Mouse (Mus musculus): ENCODE data around the gene Ppp1r3g. TPM values are rescaled to one million over a fixed set of nuclear protein-coding genes. Genes with fewer than 3 reads are reported as not detected.

The Ppp1r3g gene
- polyA plus RNA-seq, 1 experiment, result not detected

DNA sequence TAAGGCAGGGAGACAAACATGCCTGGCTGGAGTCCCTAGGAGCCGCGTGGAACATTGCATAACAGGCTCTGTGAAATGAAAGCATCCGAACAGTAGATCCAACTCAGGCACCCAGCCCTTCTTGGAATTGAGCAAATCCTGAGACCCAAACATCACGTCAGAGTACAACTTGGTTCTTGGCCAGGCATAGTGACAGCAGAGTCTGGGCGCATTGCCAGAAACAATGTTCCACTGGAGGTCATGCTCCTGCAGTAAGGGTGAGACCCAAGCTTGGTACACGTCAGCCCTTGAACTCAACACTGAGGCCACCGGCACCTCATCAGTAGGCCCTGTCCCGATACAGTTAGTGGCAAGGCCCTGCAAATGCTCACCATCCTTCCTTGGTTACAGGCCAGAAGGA is 35.4 kb downstream of the Ppp1r3g start:
- H3K4me3 ChIP-seq (ENCODE audit: insufficient read depth, low read length), result no peak overlapping the region
- H3K4me1 ChIP-seq (ENCODE audit: control insufficient read depth, insufficient read depth, low read length), result no peaks in the 10 kb centered on the region
- H3K27ac ChIP-seq (ENCODE audit: insufficient read depth, low read depth, low read length), result no peak overlapping the region
- no peak for TF ChIP-seq POLR2A (IDR thresholded peaks at IDR 0.05; ENCODE audit: borderline replicate concordance, low read depth, low read length)
- TF ChIP-seq CTCF (IDR thresholded peaks at IDR 0.05; ENCODE audit: low read depth, low read length), result no peak

DNA sequence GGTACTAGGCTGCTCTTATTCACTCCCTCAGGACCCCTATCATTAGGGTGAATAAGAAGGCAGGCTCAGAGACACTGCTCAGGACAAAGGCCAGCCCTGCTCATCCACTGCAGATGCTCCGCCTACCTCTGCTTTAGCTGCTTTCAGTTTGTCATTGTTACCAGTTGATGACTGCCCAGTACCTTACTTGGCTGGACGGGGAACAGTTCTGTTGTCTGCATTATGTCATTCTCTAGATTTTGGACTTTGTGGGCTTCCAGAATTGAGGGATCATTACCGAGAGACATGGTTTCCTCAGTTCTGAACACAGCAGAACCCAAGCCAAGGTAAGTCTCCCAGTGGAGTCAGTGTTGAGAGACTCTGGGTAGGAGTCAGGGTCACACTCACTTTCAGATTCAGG is 36.6 kb downstream of the Ppp1r3g start:
- Histone ChIP-seq H3K4me1 (ENCODE audit: control insufficient read depth, insufficient read depth, low read length) (no peaks in the 10 kb centered on the region), H3K4me3 (ENCODE audit: insufficient read depth, low read length) (no peak overlapping the region), H3K27ac (ENCODE audit: insufficient read depth, low read depth, low read length) (no peak overlapping the region)
- TF ChIP-seq POLR2A (IDR thresholded peaks at IDR 0.05; ENCODE audit: borderline replicate concordance, low read depth, low read length) (no peak), CTCF (IDR thresholded peaks at IDR 0.05; ENCODE audit: low read depth, low read length) (no peak)

DNA sequence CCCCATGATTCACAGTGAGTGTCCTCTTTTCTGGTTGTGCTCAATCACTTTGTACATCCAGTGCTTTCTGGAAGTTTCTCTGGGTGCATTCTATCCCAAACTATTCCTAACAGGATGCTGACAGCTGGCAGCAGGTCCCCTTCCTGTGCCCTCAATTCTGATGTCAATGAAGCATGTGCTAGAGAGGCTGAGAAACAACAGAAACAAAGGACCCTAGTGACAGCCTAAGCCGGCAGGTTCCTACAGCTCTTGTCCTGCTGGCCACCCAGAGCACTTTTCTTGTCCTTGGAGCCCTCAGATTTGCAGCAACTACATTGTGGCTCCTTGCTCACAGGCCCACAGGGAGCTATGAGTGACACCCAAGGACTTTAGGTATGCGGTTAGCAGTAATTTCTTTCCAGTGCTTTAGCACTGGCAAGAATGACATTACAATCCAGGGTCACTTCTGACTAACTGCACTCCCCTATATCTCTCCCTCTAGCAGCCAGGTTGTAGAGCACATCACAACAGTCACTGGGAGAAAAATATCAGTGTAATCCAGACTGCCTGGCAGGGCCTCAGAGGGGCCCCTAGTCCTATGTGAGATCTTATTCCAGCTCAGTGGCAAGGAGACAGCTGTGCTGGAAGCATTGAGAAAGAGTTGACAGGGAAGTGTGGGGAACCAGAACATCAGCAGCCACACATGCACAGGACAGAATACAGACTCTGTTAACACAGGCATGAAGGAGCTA is 37.2 kb downstream of the Ppp1r3g start:
- Histone ChIP-seq H3K4me1 (ENCODE audit: control insufficient read depth, insufficient read depth, low read length) (no peaks in the 10 kb centered on the region), H3K27ac (ENCODE audit: insufficient read depth, low read depth, low read length) (no peak overlapping the region), H3K4me3 (ENCODE audit: insufficient read depth, low read length) (no peak overlapping the region)
- TF ChIP-seq POLR2A (IDR thresholded peaks at IDR 0.05; ENCODE audit: borderline replicate concordance, low read depth, low read length), result no peak
- no peak for TF ChIP-seq CTCF (IDR thresholded peaks at IDR 0.05; ENCODE audit: low read depth, low read length)

GRCm38 (mm10) chr13:35997606-35998005 is 39.0 kb downstream of the Ppp1r3g start:
- Histone ChIP-seq H3K4me1 (ENCODE audit: control insufficient read depth, insufficient read depth, low read length) (no peaks in the 10 kb centered on the region), H3K4me3 (ENCODE audit: insufficient read depth, low read length) (no peak overlapping the region), H3K27ac (ENCODE audit: insufficient read depth, low read depth, low read length) (no peak overlapping the region)
- no peak for TF ChIP-seq CTCF (IDR thresholded peaks at IDR 0.05; ENCODE audit: low read depth, low read length)

DNA sequence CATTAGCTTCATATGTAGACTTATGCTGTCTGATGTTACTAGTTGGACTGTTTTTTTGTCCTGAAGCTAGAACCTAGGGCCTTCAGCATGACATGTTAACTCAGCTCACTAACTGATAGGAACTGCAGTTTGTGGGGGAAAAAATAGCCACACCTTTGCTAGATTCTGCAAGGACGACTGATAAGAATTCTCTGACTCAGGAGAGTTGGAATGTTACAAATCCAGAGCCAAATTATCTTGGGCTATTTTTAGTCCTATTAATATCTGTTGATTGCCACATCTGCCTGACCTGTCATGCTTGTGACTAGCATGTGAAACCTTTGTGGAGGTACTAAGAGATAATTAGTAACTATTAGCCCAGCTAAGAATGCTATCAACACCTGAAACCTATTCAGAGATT is 42.2 kb downstream of the Ppp1r3g start:
- no peak for TF ChIP-seq CTCF (IDR thresholded peaks at IDR 0.05; ENCODE audit: low read depth, low read length)
- TF ChIP-seq POLR2A (IDR thresholded peaks at IDR 0.05; ENCODE audit: borderline replicate concordance, low read depth, low read length), result no peak
- Histone ChIP-seq H3K4me3 (ENCODE audit: insufficient read depth, low read length) (no peak overlapping the region), H3K4me1 (ENCODE audit: control insufficient read depth, insufficient read depth, low read length) (no peaks in the 10 kb centered on the region), H3K27ac (ENCODE audit: insufficient read depth, low read depth, low read length) (no peak overlapping the region)

GRCm38 (mm10) chr13:36009981-36010380 is 51.3 kb downstream of the Ppp1r3g start:
- Histone ChIP-seq H3K27ac (ENCODE audit: insufficient read depth, low read depth, low read length) (no peak overlapping the region), H3K4me1 (ENCODE audit: control insufficient read depth, insufficient read depth, low read length) (no peaks in the 10 kb centered on the region), H3K4me3 (ENCODE audit: insufficient read depth, low read length) (no peak overlapping the region)
- TF ChIP-seq POLR2A (IDR thresholded peaks at IDR 0.05; ENCODE audit: borderline replicate concordance, low read depth, low read length) (no peak), CTCF (IDR thresholded peaks at IDR 0.05; ENCODE audit: low read depth, low read length) (no peak)

GRCm38 (mm10) chr13:36015636-36016035 is 57.0 kb downstream of the Ppp1r3g start:
- Histone ChIP-seq H3K4me3 (ENCODE audit: insufficient read depth, low read length) (no peak overlapping the region), H3K27ac (ENCODE audit: insufficient read depth, low read depth, low read length) (no peak overlapping the region), H3K4me1 (ENCODE audit: control insufficient read depth, insufficient read depth, low read length) (no peaks in the 10 kb centered on the region)
- TF ChIP-seq CTCF (IDR thresholded peaks at IDR 0.05; ENCODE audit: low read depth, low read length) (no peak), POLR2A (IDR thresholded peaks at IDR 0.05; ENCODE audit: borderline replicate concordance, low read depth, low read length) (no peak)

- H3K4me3 ChIP-seq (ENCODE audit: insufficient read depth, low read length), result no peak overlapping the region
- TF ChIP-seq POLR2A (IDR thresholded peaks at IDR 0.05; ENCODE audit: borderline replicate concordance, low read depth, low read length), result no peak
- TF ChIP-seq CTCF (IDR thresholded peaks at IDR 0.05; ENCODE audit: low read depth, low read length), result no peak
- H3K27ac ChIP-seq (ENCODE audit: insufficient read depth, low read depth, low read length), result no peak overlapping the region
- no peaks in the 10 kb centered on the region for H3K4me1 ChIP-seq (ENCODE audit: control insufficient read depth, insufficient read depth, low read length)
Observed at GRCm38 (mm10) chr13:36018017-36018416, 59.4 kb downstream of the Ppp1r3g start.

- TF ChIP-seq POLR2A (IDR thresholded peaks at IDR 0.05; ENCODE audit: borderline replicate concordance, low read depth, low read length) (no peak), CTCF (IDR thresholded peaks at IDR 0.05; ENCODE audit: low read depth, low read length) (no peak)
- Histone ChIP-seq H3K4me1 (ENCODE audit: control insufficient read depth, insufficient read depth, low read length) (0 out of 2 replicates have a peak, but pooled peaks cover 3% of the 10 kb centered on the region), H3K4me3 (ENCODE audit: insufficient read depth, low read length) (no peak overlapping the region), H3K27ac (ENCODE audit: insufficient read depth, low read depth, low read length) (no peak overlapping the region)
Observed at GRCm38 (mm10) chr13:36019309-36020274, 61.0 kb downstream of the Ppp1r3g start.

Other genes starting within 250 kb of the Ppp1r3g start
- gene Rpp40, start 52.5 kb upstream of the Ppp1r3g start, polyA plus RNA-seq (2012; ENCODE audit: insufficient read depth, insufficient read length, missing spikeins), result 2.1 and 2.9 TPM in 2 replicates
- 26.8 and 28.6 TPM in 2 replicates for gene Fars2, start 158.6 kb downstream of the Ppp1r3g start, polyA plus RNA-seq (2012; ENCODE audit: insufficient read depth, insufficient read length, missing spikeins)
- gene Lyrm4, start 158.7 kb downstream of the Ppp1r3g start, polyA plus RNA-seq (2012; ENCODE audit: insufficient read depth, insufficient read length, missing spikeins), result 8.6 and 9.8 TPM in 2 replicates

Data from bone marrow macrophage, adult 2 months (primary cell).